Mouse (Mus musculus) urinary bladder, postnatal 10 days (tissue): ENCODE data around the gene Pdp2.

Experiments
- DNase-seq: peaks from one replicate; pipeline ENCODE4 v3.0.0; 2022; ENCODE audit warnings: low spot score

Gene Pdp2

GRCm38 (mm10) chr8:104597656-104598055 is 6.4 kb downstream of the Pdp2 start:
- DNase-seq = no peak

- DNase-seq = no peak
Observed at GRCm38 (mm10) chr8:104598496-104598895, 7.2 kb downstream of the Pdp2 start.

GRCm38 (mm10) chr8:104601386-104601785 is 10.1 kb downstream of the Pdp2 start:
- DNase-seq = no peak

- DNase-seq = no peak
Observed at GRCm38 (mm10) chr8:104601941-104602371, 10.7 kb downstream of the Pdp2 start.

- DNase-seq = no peak
Observed at GRCm38 (mm10) chr8:104602468-104603244, 11.4 kb downstream of the Pdp2 start.

GRCm38 (mm10) chr8:104603245-104603593 is 12.0 kb downstream of the Pdp2 start:
- DNase-seq = no peak

- no peak for DNase-seq
Observed at GRCm38 (mm10) chr8:104606329-104606728, 15.1 kb downstream of the Pdp2 start.

GRCm38 (mm10) chr8:104607944-104608343 is 16.7 kb downstream of the Pdp2 start:
- DNase-seq = no peak

- no peak for DNase-seq
Observed at GRCm38 (mm10) chr8:104609222-104609621, 18.0 kb downstream of the Pdp2 start.

GRCm38 (mm10) chr8:104610185-104610766 is 19.0 kb downstream of the Pdp2 start:
- DNase-seq = no peak

GRCm38 (mm10) chr8:104611613-104612012 is 20.4 kb downstream of the Pdp2 start:
- no peak for DNase-seq

GRCm38 (mm10) chr8:104613119-104613518 is 21.9 kb downstream of the Pdp2 start:
- no peak for DNase-seq

- no peak for DNase-seq
Observed at GRCm38 (mm10) chr8:104620765-104621164, 29.5 kb downstream of the Pdp2 start.

GRCm38 (mm10) chr8:104624161-104624560 is 32.9 kb downstream of the Pdp2 start, which contains the start of gene Cdh16:
Gene Cdh16 (minus strand): TSS chr8:104624396.
- DNase-seq = no peak

- no peak for DNase-seq
Observed at GRCm38 (mm10) chr8:104627065-104627740, 36.0 kb downstream of the Pdp2 start.

- DNase-seq = no peak
Observed at GRCm38 (mm10) chr8:104628402-104628801, 37.2 kb downstream of the Pdp2 start.

GRCm38 (mm10) chr8:104629306-104630110 is 38.3 kb downstream of the Pdp2 start:
- DNase-seq = no peak

GRCm38 (mm10) chr8:104630111-104630479 is 38.8 kb downstream of the Pdp2 start:
- no peak for DNase-seq

- no peak for DNase-seq
Observed at GRCm38 (mm10) chr8:104630574-104630973, 39.3 kb downstream of the Pdp2 start.

- no peak for DNase-seq
Observed at GRCm38 (mm10) chr8:104630981-104631663, 39.9 kb downstream of the Pdp2 start, which contains the start of gene Rrad. Gene Rrad (minus strand): TSS chr8:104631327.

- DNase-seq = no peak
Observed at GRCm38 (mm10) chr8:104631975-104632374, 40.7 kb downstream of the Pdp2 start.

GRCm38 (mm10) chr8:104632486-104632885 is 41.2 kb downstream of the Pdp2 start:
- no peak for DNase-seq
